Mouse (Mus musculus): ENCODE measurements at regions not wholly inside any gene's neighbourhood (a gene's known extent, or its start where the extent isn't known, plus 50 kb on each side); places are given as distances from the start of the nearest gene placed in this dataset.

GRCm38 (mm10) chr9:47432715-47433114 is 97.3 kb upstream of the Cadm1 start:
- no peak for DNase-seq (ENCODE audit: low read depth, low spot score)

DNA sequence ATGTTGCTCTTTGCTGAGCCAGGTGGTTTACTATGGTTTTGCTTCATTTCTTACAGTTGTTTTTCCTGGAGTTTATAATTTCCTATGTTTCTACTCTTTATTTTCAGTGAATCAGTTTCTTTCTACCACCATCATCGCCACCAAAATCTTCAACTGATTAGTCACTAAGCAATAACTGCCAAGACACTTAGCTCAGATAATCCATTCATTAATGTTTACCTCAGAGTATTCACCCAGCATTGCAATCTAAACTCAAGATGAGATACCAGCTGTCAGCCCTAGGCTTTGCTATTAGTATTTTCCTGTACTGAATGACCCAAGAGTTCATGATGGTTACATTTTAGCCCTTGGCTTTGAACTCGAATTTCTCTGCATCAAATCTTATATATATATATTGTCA is 96.8 kb upstream of the Cadm1 start:
- no peak for DNase-seq (ENCODE audit: low read depth, low spot score)

GRCm38 (mm10) chr9:47434091-47434490 is 95.9 kb upstream of the Cadm1 start:
- no peak for DNase-seq (ENCODE audit: low read depth, low spot score)

GRCm38 (mm10) chr9:47438976-47439375 is 91.0 kb upstream of the Cadm1 start:
- DNase-seq (ENCODE audit: low read depth, low spot score): no peak

DNA sequence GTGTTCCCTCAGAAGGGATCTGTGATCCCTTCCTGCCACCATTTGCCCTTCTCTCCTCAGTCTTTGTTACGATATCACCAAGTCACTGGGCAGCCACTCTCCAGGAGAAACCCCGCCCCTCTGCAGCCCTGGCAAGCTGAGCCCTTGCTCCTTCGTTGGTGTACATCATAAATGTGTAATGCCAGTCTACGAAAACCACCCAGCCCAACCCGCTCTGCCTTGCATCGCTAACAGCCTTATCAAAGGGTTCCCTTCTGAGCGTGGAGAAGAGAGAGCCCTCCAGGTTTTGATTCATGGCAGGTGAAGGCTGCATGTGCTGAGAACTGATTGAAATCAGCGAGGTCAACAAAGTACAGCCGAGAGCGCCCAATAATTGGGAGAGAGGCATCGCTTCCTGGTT is 90.5 kb upstream of the Cadm1 start:
- DNase-seq (ENCODE audit: low read depth, low spot score): no peak

DNA sequence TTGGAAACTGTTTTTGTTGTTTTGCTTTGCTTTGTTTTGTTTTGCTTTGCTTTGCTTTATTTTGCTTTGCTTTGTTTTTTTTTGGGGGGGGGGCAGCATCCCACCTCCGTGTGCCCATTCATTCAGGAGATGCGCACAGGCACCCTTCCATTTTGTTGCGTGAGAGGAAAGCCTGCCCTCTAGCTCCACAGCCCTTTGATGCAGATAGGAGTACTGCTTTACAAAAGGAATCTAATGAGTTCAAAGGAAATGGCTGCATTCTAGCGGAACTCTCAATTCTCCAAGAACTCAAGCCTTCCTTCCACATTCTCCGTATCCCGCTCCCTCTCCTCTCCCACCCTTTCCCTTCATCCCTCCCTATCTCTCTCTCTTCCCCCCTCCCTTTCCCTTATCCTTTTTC is 89.8 kb upstream of the Cadm1 start:
- DNase-seq (ENCODE audit: low read depth, low spot score): no peak

- no peak for DNase-seq (ENCODE audit: low read depth, low spot score)
Observed at GRCm38 (mm10) chr9:47441155-47441554, 88.8 kb upstream of the Cadm1 start.

DNA sequence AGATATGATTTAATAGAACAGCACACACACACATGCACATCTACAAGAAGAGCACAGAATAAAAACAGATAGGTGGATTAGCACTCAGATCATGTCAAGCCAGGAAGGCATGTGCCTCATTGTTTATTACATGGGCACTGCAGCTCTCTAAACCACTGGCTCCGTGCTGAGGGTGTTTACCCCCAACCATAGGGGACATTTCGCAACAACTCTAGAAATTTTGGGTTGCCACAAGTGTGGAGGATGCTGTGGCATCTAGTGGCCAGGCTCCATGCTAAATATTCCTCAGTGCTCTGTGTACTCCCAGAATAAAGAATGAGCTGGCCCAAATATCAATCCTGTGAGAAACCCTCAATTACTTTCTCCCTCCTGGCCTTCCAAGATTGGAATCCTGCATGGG is 85.8 kb upstream of the Cadm1 start:
- no peak for DNase-seq (ENCODE audit: low read depth, low spot score)

- DNase-seq (ENCODE audit: low read depth, low spot score): no peak
Observed at GRCm38 (mm10) chr9:47444752-47445151, 85.2 kb upstream of the Cadm1 start.

DNA sequence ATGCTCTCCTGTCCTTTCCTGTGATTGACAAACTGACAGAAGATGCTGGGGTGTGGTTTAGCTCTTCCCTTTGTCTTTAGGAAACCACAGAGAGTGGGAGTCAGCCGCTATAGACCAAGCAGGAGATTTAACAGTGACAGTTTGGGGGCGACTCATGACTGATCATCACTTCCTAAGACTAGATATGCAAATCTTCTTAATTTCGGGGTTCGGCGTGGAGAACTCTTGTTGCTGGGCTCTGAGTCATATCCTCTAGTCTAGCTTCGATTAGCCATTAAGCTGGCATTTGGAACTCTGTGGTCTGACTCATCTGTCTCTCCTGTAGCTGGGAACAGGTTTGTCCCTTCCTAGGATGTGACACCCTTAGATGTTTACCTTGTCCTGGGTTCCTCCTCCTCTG is 84.6 kb upstream of the Cadm1 start:
- DNase-seq (ENCODE audit: low read depth, low spot score): no peak

GRCm38 (mm10) chr9:47452752-47453151 is 77.2 kb upstream of the Cadm1 start:
- DNase-seq (ENCODE audit: low read depth, low spot score): no peak

- no peak for DNase-seq (ENCODE audit: low read depth, low spot score)
Observed at GRCm38 (mm10) chr9:47458721-47459418, 71.1 kb upstream of the Cadm1 start.

DNA sequence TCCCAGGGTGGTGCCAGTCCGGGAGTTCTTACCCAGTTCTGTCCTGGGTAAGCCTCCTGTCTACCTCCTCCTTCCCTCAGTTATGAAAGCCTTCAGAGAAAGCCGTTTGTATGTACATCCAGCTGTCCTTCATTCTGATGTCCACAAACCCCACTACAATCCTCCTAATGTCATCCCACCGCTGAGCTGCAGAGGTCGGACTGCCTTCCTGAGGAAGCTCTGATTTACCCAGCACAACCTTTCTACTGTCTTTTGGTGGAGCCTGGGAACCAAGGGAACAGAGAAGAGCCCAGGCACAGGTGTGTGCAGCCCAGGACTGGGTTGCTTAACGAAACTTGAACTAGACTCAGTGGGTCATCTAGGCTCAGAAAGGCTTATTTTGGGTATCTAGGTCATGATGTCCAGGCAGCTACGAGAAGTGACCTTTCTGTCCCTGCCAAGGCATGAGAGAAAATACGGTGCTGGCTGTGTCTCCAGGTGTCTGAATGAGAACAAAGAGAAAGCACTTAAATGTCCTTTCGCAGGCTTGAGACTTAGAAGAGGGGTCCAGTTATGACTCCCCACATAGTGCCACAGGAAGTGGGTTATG is 70.4 kb upstream of the Cadm1 start:
- DNase-seq (ENCODE audit: low read depth, low spot score): no peak

DNA sequence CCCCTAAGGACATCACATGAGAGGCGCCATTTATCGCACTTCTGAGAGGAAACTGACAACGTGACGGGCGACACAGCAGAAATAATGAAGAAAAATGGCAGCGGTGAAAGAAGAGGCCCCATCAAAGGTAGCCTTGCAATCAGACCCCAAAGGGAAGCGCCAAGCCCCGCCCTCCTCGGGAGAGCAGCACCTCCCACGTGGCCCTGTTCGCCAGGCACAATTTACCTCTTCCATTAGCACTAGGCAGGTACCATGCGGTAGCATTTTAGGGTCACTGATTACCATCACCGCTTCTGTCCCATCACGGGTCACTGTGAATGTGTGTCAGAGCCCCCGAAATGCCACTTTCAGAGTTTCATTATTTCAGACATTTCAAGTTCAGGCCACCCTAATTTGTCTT is 69.7 kb upstream of the Cadm1 start:
- no peak for DNase-seq (ENCODE audit: low read depth, low spot score)

DNA sequence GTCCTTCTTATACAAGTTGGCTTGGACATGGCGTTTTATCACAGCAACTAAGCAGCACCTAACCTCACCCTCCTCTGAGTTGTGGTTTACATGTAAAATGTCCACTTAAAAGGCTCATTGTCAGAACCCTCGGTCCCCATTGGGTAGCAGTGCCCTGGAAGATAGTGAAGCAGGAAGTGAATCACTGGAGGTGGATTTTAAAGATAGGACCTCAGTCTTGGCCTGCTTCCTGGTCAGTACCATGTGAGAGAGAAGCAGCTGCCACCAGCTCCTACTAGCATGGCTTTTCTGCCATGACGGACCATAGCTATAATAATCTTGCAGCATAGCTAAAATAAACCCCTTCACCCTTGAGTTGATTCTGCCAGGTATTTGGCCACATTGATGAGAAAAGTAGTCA is 68.1 kb upstream of the Cadm1 start:
- DNase-seq (ENCODE audit: low read depth, low spot score): no peak

DNA sequence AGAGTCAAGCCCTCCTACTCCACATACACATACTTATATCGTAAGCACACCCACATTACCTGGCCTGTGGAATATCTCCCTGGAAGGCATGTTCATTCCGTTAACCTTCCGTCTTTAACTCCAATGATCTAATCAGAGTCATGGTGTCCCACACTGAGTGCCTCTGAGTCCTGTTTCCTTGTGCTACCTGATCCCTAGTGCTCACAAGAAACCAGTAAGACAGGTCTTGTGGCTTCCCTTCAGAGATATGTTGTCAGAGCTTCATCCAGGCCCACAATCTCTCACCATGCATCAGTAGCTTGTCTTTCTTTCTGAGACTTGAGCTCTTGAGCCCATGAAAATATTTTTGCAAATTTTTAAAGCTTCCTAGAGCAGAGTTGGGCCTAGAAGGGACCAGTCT is 63.2 kb upstream of the Cadm1 start:
- DNase-seq (ENCODE audit: low read depth, low spot score): no peak

- DNase-seq (ENCODE audit: low read depth, low spot score): no peak
Observed at GRCm38 (mm10) chr9:47467815-47468214, 62.2 kb upstream of the Cadm1 start.

DNA sequence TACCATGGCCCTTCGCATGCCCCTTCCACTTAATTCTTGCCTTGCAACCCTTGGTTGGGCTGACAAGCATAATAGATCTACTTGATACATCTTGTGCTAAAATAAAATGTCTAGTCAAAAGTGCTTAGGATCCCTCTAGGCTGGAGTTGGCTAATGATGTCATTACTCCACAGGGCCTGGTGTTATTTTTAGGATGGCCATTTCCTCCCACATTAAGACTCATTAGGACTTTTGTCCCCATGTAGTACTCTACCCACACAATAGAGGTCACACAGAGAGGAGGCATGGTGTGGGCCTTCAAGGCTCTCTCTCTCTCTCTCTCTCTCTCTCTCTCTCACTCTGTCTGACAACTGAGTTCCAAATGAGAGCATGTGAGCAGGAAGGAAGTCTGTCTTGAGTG is 60.4 kb upstream of the Cadm1 start:
- no peak for DNase-seq (ENCODE audit: low read depth, low spot score)

- no peak for DNase-seq (ENCODE audit: low read depth, low spot score)
Observed at GRCm38 (mm10) chr9:47470741-47471140, 59.2 kb upstream of the Cadm1 start.

GRCm38 (mm10) chr9:47471767-47472420 is 58.1 kb upstream of the Cadm1 start:
- no peak for DNase-seq (ENCODE audit: low read depth, low spot score)

GRCm38 (mm10) chr9:47473776-47474365 is 56.1 kb upstream of the Cadm1 start:
- no peak for DNase-seq (ENCODE audit: low read depth, low spot score)

GRCm38 (mm10) chr9:47474776-47475175 is 55.2 kb upstream of the Cadm1 start:
- DNase-seq (ENCODE audit: low read depth, low spot score): no peak

DNA sequence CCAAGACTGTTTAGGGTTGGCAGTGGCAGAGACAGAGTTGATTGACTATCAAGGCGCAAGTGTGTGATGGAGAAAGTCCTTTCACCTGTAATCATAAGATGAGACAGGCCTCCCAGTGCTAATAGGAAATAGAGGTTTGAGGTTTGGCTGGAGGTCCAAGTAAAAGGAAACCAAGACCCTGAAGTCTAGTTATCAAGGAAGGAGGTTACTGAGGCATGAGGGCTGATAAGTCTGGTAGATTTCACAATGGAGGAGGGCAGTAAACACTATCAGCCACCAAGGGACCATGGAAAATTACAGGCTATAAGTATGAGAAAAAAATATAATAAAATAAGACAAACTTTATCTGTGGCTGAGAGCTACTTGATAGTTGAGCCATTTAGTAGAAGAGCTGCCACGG is 52.1 kb upstream of the Cadm1 start:
- DNase-seq (ENCODE audit: low read depth, low spot score): no peak

All from 3T3-L1 (cell line).